Mouse (Mus musculus) MEL (cell line): ENCODE data around the gene Zfp764. TPM values are rescaled to one million over a fixed set of nuclear protein-coding genes. Genes with fewer than 3 reads are reported as not detected.

Source experiments
- DNase-seq: peaks from one replicate; pipeline ENCODE4 v3.0.0; 2011; ENCODE audit warnings: low read depth, low spot score
- H3K27ac ChIP-seq: 2 replicates; pipeline ENCODE4 v1.5.1; 2012; ENCODE audit warnings: low read depth, mild to moderate bottlenecking, control low read depth, low read length, moderate library complexity; ENCODE audit not compliant: control insufficient read depth
- H3K27me3 ChIP-seq, 2 experiments: fragments of 150-350 bp in 1 of 2; sonication (generic) in 1 of 2; 2 replicates each; pipeline ENCODE4 v1.6.1; 2012; ENCODE audit warnings: low read length in 2 of 2, mild to moderate bottlenecking in 2 of 2, improper control_type of control experiment in 1 of 2, moderate library complexity in 1 of 2; ENCODE audit not compliant: insufficient read depth in 2 of 2, control insufficient read depth in 1 of 2
- H3K36me3 ChIP-seq, 2 experiments: 2 replicates each; pipeline ENCODE4 v1.6.1; 2012 to 2014; ENCODE audit warnings: low read length in 2 of 2, improper control_type of control experiment in 1 of 2, inconsistent platforms in 1 of 2, mild to moderate bottlenecking in 1 of 2; ENCODE audit not compliant: insufficient read depth in 2 of 2, control insufficient read depth in 1 of 2
- H3K4me1 ChIP-seq, 2 experiments: fragments of 150-350 bp in 1 of 2; sonication (generic) in 1 of 2; 2 replicates each; pipeline ENCODE4 v1.6.1; 2012; ENCODE audit warnings: low read length in 2 of 2, improper control_type of control experiment in 1 of 2, mild to moderate bottlenecking in 1 of 2; ENCODE audit not compliant: insufficient read depth in 2 of 2, control insufficient read depth in 1 of 2
- H3K4me3 ChIP-seq, 2 experiments: fragments of 150-350 bp in 1 of 2; sonication (generic) in 1 of 2; 2 replicates each; pipeline ENCODE4 v1.5.1; 2012; ENCODE audit warnings: low read depth in 2 of 2, low read length in 2 of 2, mild to moderate bottlenecking in 2 of 2, moderate library complexity in 2 of 2, control low read depth in 1 of 2, improper control_type of control experiment in 1 of 2; ENCODE audit not compliant: control insufficient read depth in 1 of 2, insufficient read depth in 1 of 2
- H3K79me2 ChIP-seq: 2 replicates; pipeline ENCODE4 v1.6.1; 2012; ENCODE audit warnings: mild to moderate bottlenecking, low read length, moderate library complexity; ENCODE audit not compliant: control insufficient read depth, poor library complexity, insufficient read depth
- H3K9ac ChIP-seq: 2 replicates; pipeline ENCODE4 v1.6.1; 2012; ENCODE audit warnings: low read depth, mild to moderate bottlenecking, control low read depth, low read length, moderate library complexity; ENCODE audit not compliant: control insufficient read depth, poor library complexity, severe bottlenecking
- H3K9me3 ChIP-seq: fragments of 150-350 bp; sonication (generic); replicated peaks from 2 replicates; pipeline ENCODE4 v1.6.1; 2012; ENCODE audit warnings: mild to moderate bottlenecking, low read length, improper control_type of control experiment, moderate library complexity; ENCODE audit not compliant: insufficient read depth
- CHD2 ChIP-seq: IDR thresholded peaks from 2 replicates; pipeline ENCODE4 v1.6.1; 2011; ENCODE audit warnings: low read length, improper control_type of control experiment
- CTCF ChIP-seq, 3 experiments: IDR thresholded peaks in 2 of 3; conservative IDR thresholded peaks in 1 of 3; 2 replicates each; pipeline ENCODE4 v1.5.1; 2011 to 2012; ENCODE audit warnings: low read length in 3 of 3, low read depth in 2 of 3, mild to moderate bottlenecking in 2 of 3, improper control_type of control experiment in 1 of 3, inconsistent platforms in 1 of 3, mixed read lengths in 1 of 3, moderate library complexity in 1 of 3; ENCODE audit not compliant: control insufficient read depth in 1 of 3, insufficient read depth in 1 of 3, poor library complexity in 1 of 3, severe bottlenecking in 1 of 3
- E2F4 ChIP-seq: IDR thresholded peaks from 2 replicates; pipeline ENCODE4 v1.6.1; 2011; ENCODE audit warnings: low read depth, low read length, improper control_type of control experiment, borderline replicate concordance
- ELF1 ChIP-seq: IDR thresholded peaks from 2 replicates; pipeline ENCODE4 v1.6.1; 2014; ENCODE audit warnings: low read depth, mild to moderate bottlenecking, inconsistent platforms, low read length, improper control_type of control experiment, moderate library complexity
- EP300 ChIP-seq, 2 experiments: IDR thresholded peaks; 2 replicates each; pipeline ENCODE4 v1.6.1; 2011; ENCODE audit warnings: improper control_type of control experiment in 2 of 2, low read length in 2 of 2, low read depth in 1 of 2, mild to moderate bottlenecking in 1 of 2
- ETS1 ChIP-seq: IDR thresholded peaks from 2 replicates; pipeline ENCODE4 v1.6.1; 2012; ENCODE audit warnings: low read depth, mild to moderate bottlenecking, inconsistent platforms, low read length, improper control_type of control experiment, moderate library complexity
- GATA1 ChIP-seq: IDR thresholded peaks from 2 replicates; pipeline ENCODE4 v1.6.1; 2011; ENCODE audit warnings: low read depth, low read length, improper control_type of control experiment
- HCFC1 ChIP-seq: IDR thresholded peaks from 2 replicates; pipeline ENCODE4 v1.6.1; 2012; ENCODE audit warnings: low read depth, mild to moderate bottlenecking, inconsistent platforms, low read length, improper control_type of control experiment, moderate library complexity
- JUND ChIP-seq: IDR thresholded peaks from 2 replicates; pipeline ENCODE4 v1.6.1; 2011; ENCODE audit warnings: low read depth, mild to moderate bottlenecking, improper control_type of control experiment, low read length
- MAZ ChIP-seq: IDR thresholded peaks from 2 replicates; pipeline ENCODE4 v1.6.1; 2012; ENCODE audit warnings: low read depth, mild to moderate bottlenecking, inconsistent platforms, low read length, improper control_type of control experiment
- NRF1 ChIP-seq: IDR thresholded peaks from 2 replicates; pipeline ENCODE4 v1.6.1; 2014; ENCODE audit warnings: low read depth, mild to moderate bottlenecking, inconsistent platforms, low read length, improper control_type of control experiment, moderate library complexity; ENCODE audit not compliant: poor library complexity, insufficient read depth, severe bottlenecking
- POLR2AphosphoS2 ChIP-seq: IDR thresholded peaks from 2 replicates; pipeline ENCODE4 v1.6.1; 2011; ENCODE audit warnings: low read length, improper control_type of control experiment
- POLR2AphosphoS5 ChIP-seq: IDR thresholded peaks from 2 replicates; pipeline ENCODE4 v1.6.1; 2012; ENCODE audit warnings: low read depth, borderline replicate concordance, mild to moderate bottlenecking, inconsistent platforms, low read length, moderate library complexity, mixed read lengths
- RAD21 ChIP-seq: IDR thresholded peaks from 2 replicates; pipeline ENCODE4 v1.6.1; 2011; ENCODE audit warnings: mild to moderate bottlenecking, low read depth, low read length, improper control_type of control experiment
- SMC3 ChIP-seq: IDR thresholded peaks from 2 replicates; pipeline ENCODE4 v1.6.1; 2011; ENCODE audit warnings: low read depth, low read length, improper control_type of control experiment
- TAL1 ChIP-seq: IDR thresholded peaks from 2 replicates; pipeline ENCODE4 v1.6.1; 2012; ENCODE audit warnings: mild to moderate bottlenecking, inconsistent platforms, low read length, moderate library complexity, mixed read lengths
- TBP ChIP-seq: IDR thresholded peaks from 2 replicates; pipeline ENCODE4 v1.8.0; 2011; ENCODE audit warnings: low read depth, low read length, improper control_type of control experiment
- UBTF ChIP-seq: IDR thresholded peaks from 2 replicates; pipeline ENCODE4 v1.6.1; 2012; ENCODE audit warnings: low read depth, mild to moderate bottlenecking, inconsistent platforms, low read length, improper control_type of control experiment, moderate library complexity, borderline replicate concordance; ENCODE audit not compliant: insufficient read depth
- USF2 ChIP-seq, 2 experiments: IDR thresholded peaks; 2 replicates each; pipeline ENCODE4 v1.6.1; 2011 to 2012; ENCODE audit warnings: improper control_type of control experiment in 2 of 2, low read length in 2 of 2, borderline replicate concordance in 1 of 2, inconsistent platforms in 1 of 2, low read depth in 1 of 2, mild to moderate bottlenecking in 1 of 2; ENCODE audit not compliant: insufficient read depth in 1 of 2
- ZC3H11A ChIP-seq: IDR thresholded peaks from 2 replicates; pipeline ENCODE4 v1.6.1; 2012; ENCODE audit warnings: low read depth, mild to moderate bottlenecking, inconsistent platforms, low read length, improper control_type of control experiment
- ZMIZ1 ChIP-seq: IDR thresholded peaks from 2 replicates; pipeline ENCODE4 v1.6.1; 2012; ENCODE audit warnings: low read depth, mild to moderate bottlenecking, inconsistent platforms, low read length, improper control_type of control experiment, moderate library complexity
- ZNF384 ChIP-seq: IDR thresholded peaks from 2 replicates; pipeline ENCODE4 v1.6.1; 2012; ENCODE audit warnings: low read depth, mild to moderate bottlenecking, inconsistent platforms, low read length, improper control_type of control experiment
- polyA plus RNA-seq, 2 experiments: library from polyadenylated mRNA; stranded (reverse) in 1 of 2; unstranded in 1 of 2; fragments of >175 nt in 1 of 2; fragments of >200 nt in 1 of 2; gene quantifications; 2 replicates each; pipeline versions ENCODE4 v1.2.1 to v1.2.4; 2012; ENCODE audit warnings: low replicate concordance in 2 of 2, low read depth in 1 of 2; ENCODE audit not compliant: insufficient read length in 2 of 2, insufficient read depth in 1 of 2, missing spikeins in 1 of 2
- total RNA-seq: library from RNA; depleted of rRNA; stranded (reverse); fragments of 300-350 nt; gene quantifications from 2 replicates; pipeline ENCODE4 v1.2.3, GENCODE M21; 2012

Gene Zfp764
- total and polyA plus RNA-seq, 3 experiments, result 3.1 to 4.1 TPM; not detected in 1

DNA sequence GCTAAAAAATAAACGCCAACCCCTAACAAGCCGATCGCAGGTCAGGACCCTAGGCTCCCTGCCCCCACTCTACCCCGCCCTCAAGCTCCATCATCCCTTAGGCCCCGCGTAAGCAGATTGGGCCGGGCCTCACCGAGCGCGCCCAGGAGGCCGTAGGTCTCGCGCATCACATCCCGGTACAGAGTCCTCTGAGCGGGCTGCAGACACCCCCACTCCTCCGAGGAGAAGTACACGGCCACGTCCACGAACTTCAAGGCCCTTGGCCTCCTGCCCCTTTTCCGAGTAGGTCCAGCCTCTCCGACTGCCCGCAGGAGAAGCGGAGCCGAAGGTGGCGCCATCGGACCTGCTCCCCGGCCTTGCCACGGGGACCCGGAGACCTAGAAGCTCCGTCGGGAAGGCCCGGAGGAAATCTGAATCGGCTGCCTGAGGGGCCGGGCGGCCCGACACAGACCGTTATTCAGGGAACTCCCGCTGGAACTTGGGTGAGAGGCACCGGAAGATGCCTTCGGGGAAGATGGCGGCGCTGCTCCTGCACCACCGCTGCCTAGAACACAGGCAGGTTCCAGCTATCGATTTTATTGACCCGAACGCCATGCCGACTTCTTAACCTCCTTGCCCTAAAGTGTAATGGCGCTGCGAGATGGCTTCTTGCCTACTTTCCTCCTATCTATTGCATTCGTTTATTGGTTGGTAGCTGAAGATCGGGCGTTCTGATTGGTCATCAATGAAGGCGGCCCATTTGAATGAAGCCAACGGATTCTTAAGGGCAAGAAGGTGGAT, 42.1 kb upstream of the Zfp764 start, which contains the start of gene Zfp689 (continued):
- TF ChIP-seq SMC3, result no peak
- no peak; the same call in 1 of the 2 replicates for TF ChIP-seq MAZ
- no peak for TF ChIP-seq ETS1
- peak; percentile 40; the same call in 1 of the 2 replicates for TF ChIP-seq GATA1

DNA sequence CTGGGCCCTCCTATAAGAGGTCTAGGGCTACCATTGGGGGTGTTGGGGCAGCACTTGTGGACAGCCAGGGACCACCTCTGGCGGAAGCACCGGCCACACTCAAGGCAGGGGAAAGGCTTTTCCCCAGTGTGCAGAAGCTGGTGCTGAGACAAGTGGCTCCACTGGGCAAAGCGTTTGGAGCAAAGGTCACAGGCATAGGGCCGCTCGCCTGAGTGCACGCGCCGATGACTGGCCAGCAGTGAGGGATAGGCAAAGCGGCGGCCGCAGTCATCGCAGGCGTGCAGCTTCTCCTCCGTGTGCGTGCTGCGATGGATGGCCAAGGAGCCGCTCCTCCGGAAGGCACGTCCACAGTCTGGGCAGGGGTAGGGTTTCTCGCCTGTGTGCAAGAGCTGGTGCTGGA, 37.4 kb upstream of the Zfp764 start:
- H3K9me3 ChIP-seq, result no peaks in the 10 kb centered on the region
- H3K79me2 ChIP-seq, result peaks cover 10% of the 10 kb centered on the region
- H3K27me3 ChIP-seq, result no peaks in the 10 kb centered on the region
- peaks cover 0 to 9% of the 10 kb centered on the region in 2 experiments; a peak in 1 of 4 replicates for H3K4me1 ChIP-seq
- H3K9ac ChIP-seq, result no peak overlapping the region
- H3K4me3 ChIP-seq, result no peak overlapping the region
- DNase-seq, result no peak
- H3K36me3 ChIP-seq, result peaks cover 0 to 6% of the 10 kb centered on the region in 2 experiments; a peak in 2 of 4 replicates
- H3K27ac ChIP-seq, result no peak overlapping the region
- TF ChIP-seq TAL1 (no peak), POLR2AphosphoS5 (no peak), ZMIZ1 (no peak), CHD2 (no peak), USF2 (IDR thresholded peaks at IDR 0.05; ENCODE audit: borderline replicate concordance in 1 of 2, insufficient read depth in 1 of 2, low read depth in 1 of 2, low read length in 2 of 2) (no peak), HCFC1 (no peak), ZNF384 (no peak), NRF1 (no peak), E2F4 (no peak), JUND (no peak)

DNA sequence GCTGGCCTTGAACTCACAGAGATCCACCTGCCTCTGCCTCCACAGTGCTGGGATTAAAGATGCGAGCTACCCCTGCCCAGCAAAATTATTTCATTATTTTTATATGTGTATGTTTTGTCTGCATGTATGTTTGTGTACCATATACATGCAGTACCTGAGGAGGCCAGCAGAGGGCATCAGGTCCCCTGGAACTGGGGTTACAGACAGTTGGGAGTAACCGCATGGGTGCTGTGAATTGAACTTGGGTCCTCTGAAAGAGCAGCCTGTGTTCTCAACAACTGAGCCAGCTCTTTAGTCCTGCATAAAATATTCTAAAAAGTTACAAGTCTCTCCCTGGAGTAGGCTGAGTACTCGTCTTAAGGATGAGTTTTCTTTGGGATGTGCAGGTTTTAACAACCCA, 31.1 kb upstream of the Zfp764 start:
- TF ChIP-seq CHD2 (no peak), CTCF (IDR thresholded peaks at IDR 0.05 in 2 of 3, conservative IDR thresholded peaks at IDR 0.05 in 1 of 3; ENCODE audit: control insufficient read depth in 1 of 3, insufficient read depth in 1 of 3, low read depth in 2 of 3, low read length in 3 of 3, poor library complexity in 1 of 3, severe bottlenecking in 1 of 3) (peak; percentile 63 to 78 (median 74)), EP300 (IDR thresholded peaks at IDR 0.05; ENCODE audit: low read depth in 1 of 2, low read length in 2 of 2) (no peak), ZC3H11A (0 out of 2 replicates have a peak, but pooled peaks have one; percentile 25), MAZ (no peak), JUND (no peak), UBTF (no peak), SMC3 (peak; percentile 57), TBP (no peak), E2F4 (no peak), ZMIZ1 (no peak), POLR2AphosphoS2 (no peak), ZNF384 (no peak), RAD21 (peak; percentile 57), ETS1 (no peak), ELF1 (no peak)
- Histone ChIP-seq H3K36me3 (no peaks in the 10 kb centered on the region; a peak in 1 of 4 replicates), H3K9ac (no peak overlapping the region), H3K9me3 (no peaks in the 10 kb centered on the region), H3K79me2 (no peaks in the 10 kb centered on the region), H3K4me1 (peaks cover 0 to 4% of the 10 kb centered on the region in 2 experiments; a peak in 1 of 4 replicates), H3K4me3 (no peak overlapping the region), H3K27ac (no peak overlapping the region), H3K27me3 (no peaks in the 10 kb centered on the region)
- DNase-seq, result peak; percentile 64
